Comparison of ENCODE assay signal across 27 mouse cellular contexts in genomic region chr17:44706531-44706930, GRCm38 (mm10).
DNase-seq lines count a peak whose midpoint lies in the region; ATAC-seq and TF ChIP-seq lines count a peak whose summit lies in the region.
"Had no signal": no experiment of that assay in that cellular context is flagged by ENCODE, and none has a peak within 500 bp of the region (broad histone marks: within the 10 kb centered on the region; RNA-seq: fewer than 3 reads in every experiment).

No protein-coding gene starts in this region.

- H3K4me3 ChIP-seq in kidney, embryonic 16.5 days (ENCODE audit: low read length) = no peak overlapping the region
- H3K4me3 ChIP-seq in embryonic fibroblast, embryonic 13.5 days (ENCODE audit: insufficient read depth, low read length) = no peak overlapping the region
- no peak overlapping the region for H3K4me3 ChIP-seq in heart, embryonic 10.5 days
- H3K4me3 ChIP-seq: embryonic facial prominence, embryonic 13.5 days; erythroblast, embryonic 14.5 days; heart, embryonic 15.5 days; layer of hippocampus, adult 2 months; left cerebral cortex, adult 2 months; limb, embryonic 12.5 days; liver, embryonic 15.5 days; lung, embryonic 15.5 days; midbrain, embryonic 12.5 days; stomach, embryonic 15.5 days had no signal

- H3K9me3 ChIP-seq in kidney, embryonic 16.5 days (ENCODE audit: low read length) = no peaks in the 10 kb centered on the region
- H3K9me3 ChIP-seq in heart, embryonic 10.5 days = no peaks in the 10 kb centered on the region
- H3K9me3 ChIP-seq: embryonic facial prominence, embryonic 13.5 days; heart, embryonic 15.5 days; limb, embryonic 12.5 days; liver, embryonic 15.5 days; lung, embryonic 15.5 days; midbrain, embryonic 12.5 days; stomach, embryonic 15.5 days had no signal

- no peaks in the 10 kb centered on the region for H3K27me3 ChIP-seq in kidney, embryonic 16.5 days (ENCODE audit: insufficient read depth, low read length)
- no peaks in the 10 kb centered on the region for H3K27me3 ChIP-seq in heart, embryonic 10.5 days (ENCODE audit: insufficient read depth, poor library complexity, severe bottlenecking)
- H3K27me3 ChIP-seq: embryonic facial prominence, embryonic 13.5 days; heart, embryonic 15.5 days; liver, embryonic 15.5 days; lung, embryonic 15.5 days; stomach, embryonic 15.5 days had no signal

- ATAC-seq in kidney, embryonic 16.5 days (ENCODE audit: low FRiP score, low TSS enrichment) = no peak
- ATAC-seq in frontal cortex, adult (ENCODE audit: low TSS enrichment) = no peak
- ATAC-seq: forebrain, embryonic 16.5 days; intestine, postnatal 0 days had no signal

- WGBS in kidney, embryonic 16.5 days = 59% methylated on average over 10 of the region's 10 CpGs
- WGBS in heart, embryonic 10.5 days = 88% methylated on average over 10 of the region's 10 CpGs

- no peak for TF ChIP-seq CTCF in embryonic fibroblast, embryonic 13.5 days (IDR thresholded peaks at IDR 0.05; ENCODE audit: borderline replicate concordance, insufficient read depth, low read length)

- peak; percentile 48 for DNase-seq in kidney, postnatal 14 days
- DNase-seq in urinary bladder, postnatal 14 days (ENCODE audit: low spot score) = peak; percentile 7
- no peak for DNase-seq in urinary bladder, postnatal 4 days (ENCODE audit: low spot score in 2 of 2)
- DNase-seq in heart, embryonic 10.5 days (ENCODE audit: low spot score) = no peak
- DNase-seq: adrenal gland, postnatal 25 days; cerebellum, adult 11-12 months; cerebellum, adult 9-11 months; heart, postnatal 36 days; right cerebral cortex, postnatal 14 days had no signal

- no peak overlapping the region for H3K9ac ChIP-seq in kidney, embryonic 16.5 days (replicated peaks; ENCODE audit: low read length)
- H3K9ac ChIP-seq: embryonic facial prominence, embryonic 13.5 days; heart, embryonic 15.5 days; hindbrain, embryonic 14.5 days; limb, embryonic 12.5 days; liver, embryonic 15.5 days; lung, embryonic 15.5 days; midbrain, embryonic 12.5 days; stomach, embryonic 15.5 days had no signal

- no peak for TF ChIP-seq POLR2A in embryonic fibroblast, embryonic 13.5 days (IDR thresholded peaks at IDR 0.05; ENCODE audit: low read depth, low read length)

- H3K27ac ChIP-seq in kidney, embryonic 16.5 days (ENCODE audit: low read length) = no peak overlapping the region
- peak overlapping the region; percentile 58 for H3K27ac ChIP-seq in embryonic fibroblast, embryonic 13.5 days (ENCODE audit: insufficient read depth, low read length)
- H3K27ac ChIP-seq in heart, embryonic 10.5 days = no peak overlapping the region
- H3K27ac ChIP-seq: embryonic facial prominence, embryonic 13.5 days; heart, embryonic 15.5 days; hindbrain, embryonic 14.5 days; layer of hippocampus, adult 2 months; left cerebral cortex, adult 2 months; limb, embryonic 12.5 days; liver, embryonic 15.5 days; lung, embryonic 15.5 days; macrophage; midbrain, embryonic 12.5 days; stomach, embryonic 15.5 days had no signal

- no peaks in the 10 kb centered on the region for H3K36me3 ChIP-seq in kidney, embryonic 16.5 days (ENCODE audit: insufficient read depth, low read length)
- no peaks in the 10 kb centered on the region for H3K36me3 ChIP-seq in heart, embryonic 10.5 days
- H3K36me3 ChIP-seq: G1E; heart, embryonic 15.5 days; limb, embryonic 12.5 days; liver, embryonic 15.5 days; lung, embryonic 15.5 days; midbrain, embryonic 12.5 days; stomach, embryonic 15.5 days had no signal

- H3K4me2 ChIP-seq in kidney, embryonic 16.5 days (replicated peaks; ENCODE audit: low read depth, low read length) = no peak overlapping the region
- H3K4me2 ChIP-seq: embryonic facial prominence, embryonic 13.5 days; heart, embryonic 15.5 days; hindbrain, embryonic 14.5 days; limb, embryonic 12.5 days; liver, embryonic 15.5 days; lung, embryonic 15.5 days; midbrain, embryonic 12.5 days; stomach, embryonic 15.5 days had no signal

- peaks cover 19% of the 10 kb centered on the region for H3K4me1 ChIP-seq in kidney, embryonic 16.5 days (ENCODE audit: insufficient read depth, low read length)
- H3K4me1 ChIP-seq in embryonic fibroblast, embryonic 13.5 days (ENCODE audit: control insufficient read depth, insufficient read depth, low read length) = peaks cover 25% of the 10 kb centered on the region
- no peaks in the 10 kb centered on the region for H3K4me1 ChIP-seq in heart, embryonic 10.5 days
- H3K4me1 ChIP-seq: midbrain, embryonic 12.5 days had no signal

Comparison
In these comparisons a context has a peak if more than half of its experiments do, and no peak if none do; other contexts are left out.
1. DNase-seq: peak in kidney, postnatal 14 days (single experiment) and urinary bladder, postnatal 14 days (single experiment); none in urinary bladder, postnatal 4 days (0 of 2) and heart, embryonic 10.5 days (single experiment).